Mouse (Mus musculus): Measurements from ENCODE around the gene Myh11.
"Not testable (repeated sequence)": the region's sequence is repeated elsewhere in the genome, so short reads cannot be mapped to it uniquely, and the experiment has no call there.

Myh11 gene

DNA sequence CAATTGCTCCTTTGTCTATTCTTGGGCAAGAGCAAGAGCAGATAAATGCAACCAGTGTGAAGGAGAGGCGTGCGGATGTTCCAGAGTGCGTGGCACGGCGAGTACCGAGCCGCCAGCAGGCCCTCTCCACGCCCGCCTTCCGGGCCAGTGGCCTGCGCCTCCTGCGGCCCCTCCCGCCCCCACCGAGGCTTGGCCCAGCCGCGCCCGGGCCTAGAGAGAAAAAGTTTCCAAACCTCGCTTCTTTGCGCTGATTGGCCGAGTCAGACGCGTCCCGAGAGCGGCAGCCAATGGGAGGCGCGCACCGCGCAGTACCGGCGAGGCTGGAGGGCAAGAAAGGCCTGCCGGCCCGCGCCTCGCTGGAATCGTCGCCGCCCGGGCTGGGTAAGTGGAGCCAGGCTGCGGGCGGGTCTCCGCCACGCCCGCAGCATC lies 128.2 kb downstream of the Myh11 start, which contains the start of the genes Nde1 and Marf1:
Gene Nde1 (plus strand): TSS at position 288 of the 429 bp plus-strand sequence.
Gene Marf1 (minus strand): TSS at position 364 of the 429 bp plus-strand sequence.
- peak; percentile 94 for DNase-seq (ENCODE audit: low spot score)

DNA sequence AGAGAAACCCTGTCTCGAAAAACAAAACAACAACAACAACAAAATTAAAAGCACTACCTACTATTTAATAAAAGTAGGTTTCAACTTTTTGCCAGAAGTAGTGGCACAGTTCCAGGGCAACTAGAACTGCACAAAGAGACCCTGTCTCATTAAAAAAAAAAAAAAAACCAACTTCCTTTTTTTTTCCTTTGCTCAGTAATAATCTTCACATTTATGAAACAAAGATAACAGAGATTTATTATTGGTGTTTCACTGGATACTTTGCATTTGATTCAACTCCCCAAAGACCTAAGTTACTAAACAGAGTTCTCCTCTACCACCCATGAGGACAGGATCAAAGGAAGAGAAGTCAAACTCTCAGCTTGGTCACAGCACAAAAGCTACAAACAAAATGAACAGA lies 130.2 kb downstream of the Myh11 start:
- DNase-seq (ENCODE audit: low spot score): no peak

DNA sequence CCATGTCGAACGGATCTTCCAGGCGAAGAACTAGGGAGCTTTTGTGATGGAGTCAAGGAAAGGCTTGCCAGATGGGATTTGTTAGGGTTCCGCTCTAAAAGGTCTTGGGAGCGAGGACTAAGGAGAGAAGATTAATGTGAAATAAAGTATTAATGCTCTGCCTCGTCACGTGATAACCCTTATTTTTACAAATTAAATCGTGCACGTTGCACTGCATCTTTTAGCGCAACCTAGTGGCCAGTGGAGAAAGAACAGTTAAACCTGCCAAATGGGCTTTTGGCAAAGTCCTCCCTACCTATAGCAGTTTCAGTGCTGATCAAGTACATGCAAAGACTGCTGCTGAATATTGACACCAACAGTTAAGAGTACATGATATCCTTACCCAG lies 131.4 kb downstream of the Myh11 start:
- peak; percentile 71 for DNase-seq (ENCODE audit: low spot score)

DNA sequence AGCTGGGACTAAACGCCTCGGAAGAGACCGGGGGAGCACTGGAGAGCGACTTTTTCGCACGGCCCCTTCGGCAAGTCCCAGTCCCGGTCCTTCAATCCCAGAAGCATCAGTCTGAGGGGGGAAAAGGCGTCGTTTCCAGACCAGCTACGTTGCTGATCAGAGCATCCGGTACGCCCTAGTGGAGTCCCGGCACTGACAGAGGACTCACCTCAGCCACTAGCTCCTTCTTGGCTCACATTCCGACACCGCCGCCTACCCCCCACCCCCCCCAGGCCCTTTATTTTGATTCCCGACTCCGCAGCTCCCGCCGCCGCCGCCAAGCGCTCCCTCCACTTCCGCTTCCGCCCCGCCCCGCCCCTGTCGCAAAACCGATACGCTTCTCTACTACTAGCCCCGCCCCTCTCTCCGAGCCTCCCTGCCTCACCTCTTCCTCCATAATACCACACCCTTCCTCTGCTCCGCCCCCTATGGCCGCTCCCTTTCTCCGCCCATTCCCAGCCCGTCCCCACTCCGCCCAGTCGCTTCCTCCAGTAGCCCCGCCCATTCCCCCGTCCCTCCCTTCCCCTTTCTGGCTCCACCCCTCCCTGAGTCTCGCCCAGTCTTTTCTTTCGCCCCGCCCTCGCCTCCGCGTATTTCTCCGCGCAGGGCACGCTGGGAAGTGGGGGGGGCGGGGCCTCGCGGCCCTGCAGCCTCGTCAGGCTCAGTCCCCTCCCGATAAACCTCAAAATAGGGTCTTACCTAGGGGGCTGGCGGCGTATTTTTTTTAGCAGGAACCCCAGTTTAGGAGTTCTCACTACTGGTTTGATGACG lies 132.0 kb downstream of the Myh11 start:
- DNase-seq (ENCODE audit: low spot score): peak; percentile 100

DNA sequence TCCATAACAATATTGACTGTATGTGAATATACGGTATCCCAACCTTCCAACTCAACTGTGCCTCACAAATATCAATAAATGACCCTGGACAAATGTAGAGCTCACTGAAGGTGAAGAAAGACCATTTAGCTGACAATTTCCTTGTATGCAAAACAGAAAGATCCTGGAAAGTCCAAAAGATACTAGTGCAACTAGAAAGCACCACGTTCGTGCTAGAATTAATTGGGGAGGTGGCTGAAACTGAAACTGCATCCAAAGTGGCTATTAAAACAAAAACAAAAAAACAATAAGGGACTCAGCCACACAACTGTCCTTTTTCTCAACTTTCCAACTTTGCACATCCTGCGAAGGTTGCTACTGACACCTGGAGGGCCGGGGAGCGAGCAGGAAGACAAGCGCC lies 132.6 kb downstream of the Myh11 start:
- DNase-seq (ENCODE audit: low spot score): no peak

DNA sequence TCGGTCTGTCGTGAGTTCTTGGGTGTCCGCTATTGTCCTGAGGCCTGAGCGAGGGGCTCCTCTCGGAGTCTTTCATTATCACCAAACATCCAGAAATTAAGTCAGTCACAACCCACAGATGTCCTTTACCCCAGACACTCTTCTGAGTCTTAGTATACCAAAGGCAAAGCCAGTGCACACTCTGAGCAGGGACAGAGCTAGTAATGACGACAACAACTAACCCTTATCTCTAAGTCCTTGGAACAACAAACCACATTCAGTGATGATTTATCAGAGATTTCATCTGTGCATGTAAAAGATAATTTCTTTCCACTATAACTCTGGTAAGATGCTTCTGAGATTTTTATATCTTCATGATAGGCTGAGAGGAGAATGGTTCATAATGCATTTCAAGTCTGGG lies 134.9 kb downstream of the Myh11 start:
- DNase-seq (ENCODE audit: low spot score): no peak

DNA sequence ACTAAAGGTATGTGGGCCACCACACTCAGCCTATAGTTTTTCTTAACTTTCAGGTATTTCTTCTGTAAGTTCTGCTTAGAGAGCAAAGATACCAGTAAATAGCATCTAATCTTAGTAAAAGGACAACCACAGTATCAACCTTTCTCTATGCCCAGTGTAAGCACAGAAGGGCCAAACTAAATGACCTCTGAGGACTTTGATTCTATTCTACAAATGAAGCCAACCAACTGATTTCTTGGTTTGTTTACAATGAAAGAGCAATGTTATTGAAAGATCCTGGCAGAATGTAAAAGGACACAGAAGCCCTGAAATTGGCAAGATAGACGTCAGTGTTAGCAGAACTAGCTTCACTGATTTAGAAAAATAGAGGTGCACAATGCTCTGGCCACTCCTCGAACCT lies 135.5 kb downstream of the Myh11 start:
- not testable (repeated sequence) for DNase-seq (ENCODE audit: low spot score)

DNA sequence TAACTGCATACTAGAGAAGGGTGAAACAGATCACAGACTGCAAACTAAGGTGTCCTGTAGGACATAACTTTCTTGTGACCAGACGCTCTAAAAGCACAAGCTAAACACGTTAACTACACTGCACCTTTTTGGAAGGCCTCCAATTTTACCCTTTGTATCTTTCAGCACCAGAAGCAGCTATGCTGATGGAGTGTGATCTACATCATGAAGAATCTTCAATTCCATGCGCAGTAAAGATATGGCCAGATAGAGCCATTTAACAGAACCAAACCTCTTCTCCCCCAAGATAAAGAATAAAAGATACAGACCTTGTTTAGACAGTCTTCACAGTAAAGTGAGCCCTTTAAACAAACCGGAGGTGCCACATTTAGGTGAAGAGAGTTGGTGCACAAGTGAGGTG lies 139.5 kb downstream of the Myh11 start:
- no peak for DNase-seq (ENCODE audit: low spot score)

DNA sequence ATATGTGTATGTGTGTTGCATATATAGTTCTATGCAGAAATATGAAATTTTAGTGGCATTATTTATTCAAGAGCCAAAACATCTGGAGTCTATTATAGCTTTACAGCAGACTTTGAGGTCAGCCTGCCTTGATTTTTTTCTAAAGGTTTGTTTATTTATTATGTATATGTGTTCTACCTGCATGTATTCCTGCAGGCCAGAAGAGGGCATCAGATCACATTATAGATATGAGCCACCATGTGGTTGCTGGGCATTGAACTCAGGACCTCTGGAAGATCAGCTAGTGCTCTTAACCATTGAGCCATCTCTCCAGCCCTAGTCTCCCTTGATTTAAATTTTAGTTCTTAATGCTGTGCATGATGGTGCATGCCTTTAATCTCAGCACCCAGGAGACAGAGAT lies 143.5 kb downstream of the Myh11 start:
- DNase-seq (ENCODE audit: low spot score): no peak
